Mouse (Mus musculus) limb, embryonic 14.5 days (tissue): ENCODE results near the gene Cbarp. TPM values are rescaled to one million over a fixed set of nuclear protein-coding genes. Genes with fewer than 3 reads are reported as not detected.

Experiments
- ATAC-seq: fragments of 200-750 bp; cut with Nextera tagmentation; 2 replicates; pipeline ENCODE4 v1.8.0; 2017; ENCODE audit warnings: low read depth, moderate number of reproducible peaks, moderate TSS enrichment; ENCODE audit not compliant: low FRiP score
- DNase-seq: peaks from one replicate; pipeline ENCODE4 v3.0.0-alpha.2; 2015; ENCODE audit warnings: low spot score
- H3K27ac ChIP-seq: fragments of 300-500 bp; sonication (generic); replicated peaks from 2 replicates; pipeline ENCODE4 v1.5.1; 2014; ENCODE audit warnings: low read depth, mild to moderate bottlenecking, low read length, moderate library complexity, mixed read lengths
- H3K27me3 ChIP-seq: fragments of 300-500 bp; sonication (generic); 2 replicates; pipeline ENCODE4 v1.6.1; 2014; ENCODE audit warnings: low read length, mixed read lengths; ENCODE audit not compliant: control insufficient read depth, insufficient read depth
- H3K36me3 ChIP-seq: fragments of 300-500 bp; sonication (generic); 2 replicates; pipeline ENCODE4 v1.6.1; 2014; ENCODE audit warnings: mild to moderate bottlenecking, low read length, moderate library complexity, mixed read lengths; ENCODE audit not compliant: control insufficient read depth, insufficient read depth
- H3K4me1 ChIP-seq: fragments of 300-500 bp; sonication (generic); 2 replicates; pipeline ENCODE4 v1.6.1; 2014; ENCODE audit warnings: antibody characterized with exemption, low read length, mixed read lengths; ENCODE audit not compliant: control insufficient read depth, insufficient read depth
- H3K4me2 ChIP-seq: fragments of 300-500 bp; sonication (generic); replicated peaks from 2 replicates; pipeline ENCODE4 v1.6.1; 2014; ENCODE audit warnings: low read depth, mild to moderate bottlenecking, low read length, moderate library complexity; ENCODE audit not compliant: severe bottlenecking
- H3K4me3 ChIP-seq: fragments of 300-500 bp; sonication (generic); replicated peaks from 2 replicates; pipeline ENCODE4 v1.5.1; 2014; ENCODE audit warnings: low read length
- H3K9ac ChIP-seq: fragments of 300-500 bp; sonication (generic); 2 replicates; pipeline ENCODE4 v1.6.1; 2014; ENCODE audit warnings: mild to moderate bottlenecking, low read depth, low read length, moderate library complexity; ENCODE audit not compliant: severe bottlenecking
- H3K9me3 ChIP-seq: fragments of 300-500 bp; sonication (generic); 2 replicates; pipeline ENCODE4 v1.6.1; 2016; ENCODE audit warnings: low read length; ENCODE audit not compliant: control insufficient read depth
- POLR2A ChIP-seq: fragments of 200-500 bp; IDR thresholded peaks from 2 replicates; pipeline ENCODE4 v1.8.0; 2012; ENCODE audit warnings: inconsistent platforms, mild to moderate bottlenecking, moderate library complexity, borderline replicate concordance; ENCODE audit not compliant: insufficient read depth, insufficient read length; ENCODE audit errors: extremely low read depth
- WGBS: fragments of 180-500 bp; shearing (Covaris S2); extraction: QIAGEN DNeasy Blood & Tissue Kit; methylation state at CpG from one replicate; pipeline ENCODE4 v1.1.7; 2014; 5-methylcytosine and 5-hydroxymethylcytosine counted together
- polyA plus RNA-seq, 2 experiments: library from polyadenylated mRNA; depleted of rRNA in 1 of 2; stranded (reverse) in 1 of 2; unstranded in 1 of 2; fragments of >200 nt; fragmentation: Nextera tagmentation in 1 of 2; extraction: Ambion mirVana in 1 of 2; gene quantifications; 2 replicates each; pipeline versions ENCODE4 v1.2.1 to v1.2.3; 2012 to 2014

The Cbarp gene
- polyA plus RNA-seq, 2 experiments = 9.3 to 28.9 TPM

DNA sequence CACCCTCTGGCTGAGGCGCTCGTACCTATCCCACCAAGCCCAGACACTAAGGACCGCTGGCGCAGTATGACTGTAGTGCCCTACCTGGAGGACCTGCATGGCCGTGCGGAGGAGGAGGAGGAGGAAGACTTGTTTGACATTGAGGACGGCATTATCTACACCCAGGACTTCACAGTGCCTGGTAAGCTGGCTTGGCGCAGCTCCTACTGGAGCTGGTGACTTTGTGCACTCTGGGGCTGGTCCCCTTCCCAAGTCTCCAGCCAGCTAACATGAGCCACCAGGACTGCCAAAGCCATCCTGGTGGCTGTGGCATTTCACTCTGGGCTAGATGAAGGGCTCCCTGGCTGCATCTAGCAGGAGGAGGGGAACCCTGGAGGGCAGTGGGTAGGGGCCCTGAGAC is 12.7 kb downstream of the Cbarp start:
- TF ChIP-seq POLR2A = no peak
- ATAC-seq = no peak
- peaks cover 10% of the 10 kb centered on the region; the same call in 1 of the 2 replicates for H3K4me1 ChIP-seq

DNA sequence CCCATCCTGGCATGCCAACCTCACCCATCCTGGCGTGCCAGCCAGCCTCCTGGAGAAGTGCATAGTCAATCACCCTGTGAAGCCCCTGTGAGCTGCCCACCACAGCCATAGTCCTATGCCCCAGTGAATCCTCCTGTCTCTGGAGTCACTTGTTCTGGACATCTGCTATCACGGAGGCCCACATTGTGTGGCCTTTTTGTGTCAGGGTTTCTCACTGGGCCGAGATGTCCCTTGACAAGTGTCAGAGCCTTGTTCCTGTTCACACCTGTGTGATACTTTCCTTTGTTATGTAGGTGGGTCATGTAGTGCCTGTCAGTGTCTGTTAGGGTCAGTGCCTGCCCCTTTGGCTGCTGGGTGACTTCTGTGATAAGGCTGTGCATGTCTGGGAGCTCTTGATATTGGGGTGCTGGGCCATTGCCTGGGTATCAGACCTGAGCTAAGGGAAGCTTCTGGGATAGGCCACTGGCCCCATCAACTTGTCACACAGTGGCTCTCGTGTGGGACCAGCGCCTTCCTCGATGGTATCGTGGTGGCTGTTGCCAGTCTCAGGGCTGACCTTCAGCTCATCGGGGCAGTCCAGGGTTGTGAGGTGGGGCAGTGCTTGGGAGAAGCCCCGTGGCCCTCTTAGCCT is 16.6 kb downstream of the Cbarp start:
- Histone ChIP-seq H3K4me2 (no peak overlapping the region), H3K9me3 (no peaks in the 10 kb centered on the region), H3K27ac (no peak overlapping the region), H3K9ac (no peak overlapping the region), H3K27me3 (no peaks in the 10 kb centered on the region), H3K36me3 (peaks cover 70% of the 10 kb centered on the region), H3K4me1 (no peaks in the 10 kb centered on the region), H3K4me3 (no peak overlapping the region)
- WGBS = 85% methylated on average over 9 of the region's 9 CpGs
- DNase-seq (no peak), ATAC-seq (no peak)
- TF ChIP-seq POLR2A = no peak

More for the DNA sequence above, 12.7 kb downstream of the Cbarp start:
- Histone ChIP-seq H3K9ac (no peak overlapping the region), H3K4me3 (no peak overlapping the region), H3K36me3 (peaks cover 86% of the 10 kb centered on the region), H3K27ac (no peak overlapping the region), H3K27me3 (no peaks in the 10 kb centered on the region), H3K4me2 (no peak overlapping the region), H3K9me3 (no peaks in the 10 kb centered on the region)
- 92% methylated on average over 7 of the region's 8 CpGs for WGBS
- no peak for DNase-seq

DNA sequence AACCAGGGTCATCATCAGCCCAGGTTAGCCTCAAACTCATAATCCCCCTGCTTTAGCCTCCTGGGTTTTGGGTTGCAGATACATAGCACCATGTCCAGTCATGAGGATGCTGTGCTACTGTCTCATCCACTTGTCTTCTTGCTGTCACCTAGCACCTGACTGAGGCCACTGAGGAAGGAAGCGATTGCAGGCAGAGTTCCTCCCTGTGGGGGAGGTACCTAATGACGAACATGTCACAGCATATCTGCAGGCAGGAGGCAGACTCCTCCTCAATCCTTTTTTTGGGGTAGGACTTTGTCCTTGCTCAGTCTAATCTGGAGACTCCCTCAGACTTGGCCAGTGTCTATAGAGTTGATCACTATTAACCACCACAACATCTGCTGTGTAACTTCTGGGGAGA is 19.0 kb downstream of the Cbarp start:
- Histone ChIP-seq H3K4me1 (peaks cover 19% of the 10 kb centered on the region), H3K9me3 (no peaks in the 10 kb centered on the region), H3K4me3 (no peak overlapping the region), H3K36me3 (peaks cover 62% of the 10 kb centered on the region), H3K27ac (no peak overlapping the region), H3K27me3 (no peaks in the 10 kb centered on the region), H3K9ac (no peak overlapping the region), H3K4me2 (no peak overlapping the region)
- DNase-seq (no peak), ATAC-seq (no peak)
- TF ChIP-seq POLR2A = no peak
- WGBS = 79% methylated on average over 2 of the region's 2 CpGs

DNA sequence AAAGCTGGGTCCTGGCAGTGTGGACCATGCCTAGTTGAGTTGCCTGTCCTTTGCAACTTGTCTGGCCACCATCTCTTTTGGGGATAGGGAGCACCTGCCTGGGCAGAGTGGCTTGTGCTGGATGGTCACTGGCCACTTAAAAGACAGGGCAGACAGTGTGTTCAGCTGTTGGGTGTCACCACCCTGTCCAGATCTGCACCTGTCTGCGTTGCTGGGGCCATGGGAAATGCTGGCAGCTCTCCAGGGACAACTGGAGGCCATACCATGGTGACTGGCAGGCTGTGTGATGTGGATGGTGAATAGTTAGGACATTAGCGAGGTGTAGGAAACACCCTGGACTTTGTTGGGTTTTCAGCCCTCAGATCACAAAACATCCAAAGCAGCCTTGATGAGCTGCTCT is 20.5 kb downstream of the Cbarp start:
- Histone ChIP-seq H3K27ac (no peak overlapping the region), H3K36me3 (peaks cover 47% of the 10 kb centered on the region), H3K9ac (no peak overlapping the region), H3K9me3 (no peaks in the 10 kb centered on the region), H3K27me3 (no peaks in the 10 kb centered on the region), H3K4me3 (no peak overlapping the region), H3K4me1 (peaks cover 19% of the 10 kb centered on the region), H3K4me2 (no peak overlapping the region)
- 67% methylated on average over 2 of the region's 2 CpGs for WGBS
- TF ChIP-seq POLR2A = no peak
- DNase-seq = no peak
- ATAC-seq = no peak

DNA sequence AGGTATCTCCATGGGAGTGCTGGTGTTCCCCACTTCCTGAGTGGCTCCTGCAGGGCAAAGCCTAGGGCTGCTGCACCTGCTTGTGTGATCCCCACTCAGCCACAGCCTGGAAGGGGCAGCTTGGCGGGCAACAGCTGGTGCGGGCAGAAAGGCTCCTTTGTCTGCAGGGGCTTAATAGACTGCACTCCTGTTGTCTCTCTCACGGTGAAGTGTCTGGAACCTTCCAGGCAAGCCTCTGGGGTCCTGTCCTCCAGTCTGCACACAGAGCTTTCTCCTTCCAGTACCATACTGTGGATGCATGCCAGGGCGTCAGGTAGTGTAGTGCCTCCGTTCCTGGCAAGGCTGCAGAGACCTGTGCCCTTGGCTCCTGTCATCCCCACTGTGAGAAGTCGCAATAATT is 22.1 kb downstream of the Cbarp start:
- 79% methylated on average over 6 of the region's 6 CpGs for WGBS
- Histone ChIP-seq H3K27ac (no peak overlapping the region), H3K4me2 (peak overlapping the region; percentile 95), H3K4me3 (peak overlapping the region; percentile 90), H3K4me1 (peaks cover 22% of the 10 kb centered on the region), H3K9me3 (no peaks in the 10 kb centered on the region), H3K36me3 (peaks cover 38% of the 10 kb centered on the region), H3K27me3 (no peaks in the 10 kb centered on the region), H3K9ac (peak overlapping the region; percentile 78; the same call in 1 of the 2 replicates)
- no peak for TF ChIP-seq POLR2A
- no peak for DNase-seq
- no peak for ATAC-seq
